Mouse (Mus musculus): ENCODE results near the gene Hira.

GRCm38 (mm10) chr16:18846301-18846820 lies 30.5 kb upstream of the Hira start:
- TF ChIP-seq MYOD1 (IDR thresholded peaks at IDR 0.05; ENCODE audit: control insufficient read depth in 1 of 3, insufficient read length in 2 of 3, low read depth in 2 of 3), result no peak
- TF ChIP-seq POLR2A (IDR thresholded peaks at IDR 0.05; ENCODE audit: insufficient read length, low read depth), result no peak
- no peak for TF ChIP-seq TCF3 (IDR thresholded peaks at IDR 0.05; ENCODE audit: insufficient read length, low read depth)
- no peak for TF ChIP-seq TCF12 (IDR thresholded peaks at IDR 0.05; ENCODE audit: insufficient read depth, poor library complexity, severe bottlenecking)
- TF ChIP-seq USF1 (IDR thresholded peaks at IDR 0.05; ENCODE audit: low read depth), result no peak
- no peak for TF ChIP-seq MAX (IDR thresholded peaks at IDR 0.05; ENCODE audit: low read depth)
- no peak for TF ChIP-seq E2F4 (IDR thresholded peaks at IDR 0.05; ENCODE audit: insufficient read depth)
- TF ChIP-seq MYOG (IDR thresholded peaks at IDR 0.05; ENCODE audit: control insufficient read depth in 1 of 3, insufficient read depth in 1 of 3, insufficient read length in 2 of 3, low read depth in 2 of 3), result no peak
- TF ChIP-seq REST (IDR thresholded peaks at IDR 0.05; ENCODE audit: insufficient read depth, insufficient read length), result no peak
- no peak for TF ChIP-seq POLR2AphosphoS2 (IDR thresholded peaks at IDR 0.05; ENCODE audit: insufficient read length, low read depth)
- TF ChIP-seq SRF (IDR thresholded peaks at IDR 0.05; ENCODE audit: control insufficient read depth, insufficient read length, low read depth), result no peak
- no peak for TF ChIP-seq CEBPB (IDR thresholded peaks at IDR 0.05; ENCODE audit: insufficient read depth, poor library complexity, severe bottlenecking)

Measured in myocyte (in vitro differentiated cells).